Mouse (Mus musculus) olfactory bulb, adult 2 months (tissue): ENCODE results near the gene Arhgap29.

ENCODE experiments used
- CTCF ChIP-seq: fragments of 200-500 bp; IDR thresholded peaks from 2 replicates; pipeline ENCODE4 v1.5.1; 2012; ENCODE audit warnings: low read depth, mild to moderate bottlenecking, low read length, moderate library complexity; ENCODE audit not compliant: insufficient read depth
- POLR2A ChIP-seq: fragments of 200-500 bp; IDR thresholded peaks from 2 replicates; pipeline ENCODE4 v1.6.1; 2012; ENCODE audit warnings: mild to moderate bottlenecking, low read depth, low read length, moderate library complexity; ENCODE audit not compliant: insufficient read depth

GRCm38 (mm10) chr3:121946765-121947164, 5.6 kb upstream of the Arhgap29 start:
- TF ChIP-seq CTCF (no peak), POLR2A (no peak)
